Mouse (Mus musculus): ENCODE data around the gene Iqcf1.

DNA sequence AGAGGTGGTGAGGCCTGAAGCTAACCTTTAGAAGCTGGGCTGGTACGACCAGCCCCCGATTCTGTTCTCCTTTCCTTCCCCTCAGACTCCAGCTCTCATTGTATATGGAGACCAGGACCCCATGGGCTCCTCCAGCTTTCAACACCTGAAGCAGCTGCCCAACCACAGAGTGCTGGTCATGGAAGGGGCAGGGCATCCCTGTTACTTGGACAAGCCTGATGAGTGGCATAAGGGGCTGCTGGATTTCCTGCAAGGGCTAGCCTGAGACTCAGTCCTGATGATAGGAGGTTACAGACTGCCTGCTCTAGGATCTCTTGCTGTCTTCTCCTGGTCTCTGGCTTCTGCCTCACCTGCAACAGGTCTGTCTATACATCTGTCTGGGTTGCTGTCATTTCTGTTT is 47.9 kb upstream of the Iqcf1 start:
- TF ChIP-seq CTCF (IDR thresholded peaks at IDR 0.05; ENCODE audit: extremely low read depth, insufficient read depth, insufficient read length, insufficient replicate concordance) = no peak
- TF ChIP-seq POLR2A (IDR thresholded peaks at IDR 0.05; ENCODE audit: low read depth, low read length) = no peak
